Mouse (Mus musculus): ENCODE results near the gene Tcerg1l.

Tcerg1l gene

GRCm38 (mm10) chr7:138365519-138365918, 32.0 kb downstream of the Tcerg1l start:
- in situ Hi-C loops (cut with MseI, MboI) = no loop called here

- in situ Hi-C loops (cut with MseI, MboI) = no loop called here
Measured at GRCm38 (mm10) chr7:138357475-138357874, 40.1 kb downstream of the Tcerg1l start.

- in situ Hi-C loops (cut with MseI, MboI) = no loop called here
Measured at GRCm38 (mm10) chr7:138356655-138357449, 40.7 kb downstream of the Tcerg1l start.

- in situ Hi-C loops (cut with MseI, MboI) = no loop called here
Measured at GRCm38 (mm10) chr7:138345451-138345850, 52.1 kb downstream of the Tcerg1l start.

- in situ Hi-C loops (cut with MseI, MboI) = no loop called here
Measured at GRCm38 (mm10) chr7:138338451-138338850, 59.1 kb downstream of the Tcerg1l start.

GRCm38 (mm10) chr7:138337946-138338345, 59.6 kb downstream of the Tcerg1l start:
- in situ Hi-C loops (cut with MseI, MboI) = no loop called here

- in situ Hi-C loops (cut with MseI, MboI) = no loop called here
Measured at GRCm38 (mm10) chr7:138332504-138333168, 64.9 kb downstream of the Tcerg1l start.

GRCm38 (mm10) chr7:138331266-138331665, 66.3 kb downstream of the Tcerg1l start:
- in situ Hi-C loops (cut with MseI, MboI) = no loop called here

- in situ Hi-C loops (cut with MseI, MboI) = no loop called here
Measured at GRCm38 (mm10) chr7:138328637-138329036, 68.9 kb downstream of the Tcerg1l start.

- in situ Hi-C loops (cut with MseI, MboI) = no loop called here
Measured at GRCm38 (mm10) chr7:138326760-138327159, 70.8 kb downstream of the Tcerg1l start.

- in situ Hi-C loops (cut with MseI, MboI) = no loop called here
Measured at GRCm38 (mm10) chr7:138313733-138314132, 83.8 kb downstream of the Tcerg1l start.

GRCm38 (mm10) chr7:138306126-138306525, 91.4 kb downstream of the Tcerg1l start:
- in situ Hi-C loops (cut with MseI, MboI) = no loop called here

GRCm38 (mm10) chr7:138284790-138285189, 112.7 kb downstream of the Tcerg1l start:
- in situ Hi-C loops (cut with MseI, MboI) = no loop called here

- in situ Hi-C loops (cut with MseI, MboI) = no loop called here
Measured at GRCm38 (mm10) chr7:138275263-138275662, 122.3 kb downstream of the Tcerg1l start.

- in situ Hi-C loops (cut with MseI, MboI) = no loop called here
Measured at GRCm38 (mm10) chr7:138271328-138271727, 126.2 kb downstream of the Tcerg1l start.

- in situ Hi-C loops (cut with MseI, MboI) = no loop called here
Measured at GRCm38 (mm10) chr7:138269386-138269785, 128.1 kb downstream of the Tcerg1l start.

- in situ Hi-C loops (cut with MseI, MboI) = no loop called here
Measured at GRCm38 (mm10) chr7:138267976-138268646, 129.4 kb downstream of the Tcerg1l start.

GRCm38 (mm10) chr7:138248612-138249011, 148.9 kb downstream of the Tcerg1l start:
- in situ Hi-C loops (cut with MseI, MboI) = no loop called here

GRCm38 (mm10) chr7:138248176-138248575, 149.4 kb downstream of the Tcerg1l start:
- in situ Hi-C loops (cut with MseI, MboI) = no loop called here

- in situ Hi-C loops (cut with MseI, MboI) = no loop called here
Measured at GRCm38 (mm10) chr7:138246684-138247083, 150.8 kb downstream of the Tcerg1l start.

GRCm38 (mm10) chr7:138242229-138242628, 155.3 kb downstream of the Tcerg1l start:
- in situ Hi-C loops (cut with MseI, MboI) = no loop called here

- in situ Hi-C loops (cut with MseI, MboI) = no loop called here
Measured at GRCm38 (mm10) chr7:138237708-138238225, 159.8 kb downstream of the Tcerg1l start.
